Mouse (Mus musculus) MEL (cell line): ENCODE data around the gene Serp2.

Experiments used
- GATA1 ChIP-seq: IDR thresholded peaks from 2 replicates; pipeline ENCODE4 v1.6.1; 2011; ENCODE audit warnings: low read depth, low read length, improper control_type of control experiment
- HCFC1 ChIP-seq: IDR thresholded peaks from 2 replicates; pipeline ENCODE4 v1.6.1; 2012; ENCODE audit warnings: low read depth, mild to moderate bottlenecking, inconsistent platforms, low read length, improper control_type of control experiment, moderate library complexity
- NRF1 ChIP-seq: IDR thresholded peaks from 2 replicates; pipeline ENCODE4 v1.6.1; 2014; ENCODE audit warnings: low read depth, mild to moderate bottlenecking, inconsistent platforms, low read length, improper control_type of control experiment, moderate library complexity; ENCODE audit not compliant: poor library complexity, insufficient read depth, severe bottlenecking

DNA sequence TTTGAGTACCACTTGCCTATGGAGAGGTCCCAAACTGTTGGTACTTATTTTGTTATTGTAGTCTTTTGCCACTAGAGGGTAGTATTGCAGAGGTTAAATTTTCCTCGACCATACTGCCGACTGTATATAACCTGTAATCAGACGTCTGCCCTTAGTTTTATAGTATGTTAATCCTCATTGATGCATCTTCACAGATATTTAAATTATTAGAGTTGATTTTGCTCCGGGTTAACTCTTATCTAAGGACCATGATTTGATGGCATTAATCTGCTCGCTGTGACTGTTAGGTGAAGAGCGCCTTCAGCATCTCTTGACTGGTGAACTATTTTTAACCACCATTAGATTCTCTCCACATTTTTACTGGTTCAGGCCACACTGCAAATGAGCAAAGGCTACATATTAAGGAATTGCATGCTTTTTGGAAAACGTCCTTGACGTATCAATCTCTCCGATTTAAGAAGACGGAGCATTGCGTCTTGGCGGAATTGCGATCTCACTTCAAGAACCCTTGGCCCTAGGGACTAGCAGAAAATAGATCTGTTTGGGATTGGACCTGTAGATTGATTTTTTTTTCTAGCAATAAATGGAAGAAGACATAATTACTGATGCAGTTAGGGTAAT lies 53.3 kb downstream of the Serp2 start:
- no peak for TF ChIP-seq HCFC1
- no peak for TF ChIP-seq GATA1
- no peak for TF ChIP-seq NRF1
